Mouse (Mus musculus): ENCODE data around the gene Vmn1r5.
"Not testable (repeated sequence)": the region's sequence is repeated elsewhere in the genome, so short reads cannot be mapped to it uniquely, and the experiment has no call there.

Vmn1r5 gene

DNA sequence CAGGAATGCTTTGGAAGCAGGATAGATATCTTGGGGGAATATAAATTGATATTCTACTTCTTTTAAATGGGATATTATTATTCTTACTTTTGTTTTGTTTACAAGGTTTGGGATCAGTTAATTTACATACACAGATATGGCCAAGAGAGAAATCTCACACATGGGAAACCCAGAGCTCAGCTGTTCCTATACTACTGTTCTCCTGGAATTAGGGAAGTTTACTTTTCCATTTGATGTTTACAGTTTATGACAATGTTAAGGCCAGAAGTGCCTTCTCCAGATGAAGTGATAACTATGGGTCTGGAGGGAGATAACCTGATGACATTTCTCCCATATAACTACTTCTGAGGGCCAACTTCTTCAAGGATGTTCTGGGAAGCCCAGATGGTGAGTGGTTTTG is at the start of gene Vmn1r5:
Gene Vmn1r5, plus strand, starts transcription at position 301 of the 400 bp plus-strand sequence.
- DNase-seq: no peak

DNA sequence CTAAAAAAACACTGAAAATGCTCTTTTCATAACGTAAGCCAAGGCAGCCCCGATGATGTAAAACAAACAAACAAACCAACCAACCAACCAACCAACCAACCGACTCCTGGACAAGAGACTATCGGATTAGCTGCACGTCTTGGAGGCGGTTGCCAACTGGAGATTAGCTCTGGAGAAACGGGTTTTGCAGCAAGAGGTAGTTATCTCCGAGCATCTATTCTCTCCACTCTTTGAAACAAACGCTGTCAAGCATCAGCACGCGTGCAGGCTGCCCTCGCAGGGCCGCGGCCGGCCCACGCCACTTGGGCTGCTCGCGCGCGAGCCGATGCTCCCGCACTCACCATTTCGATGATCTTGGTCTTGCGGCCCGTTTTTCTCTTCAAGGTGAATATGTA is 46.7 kb upstream of the Vmn1r5 start:
- DNase-seq: no peak

DNA sequence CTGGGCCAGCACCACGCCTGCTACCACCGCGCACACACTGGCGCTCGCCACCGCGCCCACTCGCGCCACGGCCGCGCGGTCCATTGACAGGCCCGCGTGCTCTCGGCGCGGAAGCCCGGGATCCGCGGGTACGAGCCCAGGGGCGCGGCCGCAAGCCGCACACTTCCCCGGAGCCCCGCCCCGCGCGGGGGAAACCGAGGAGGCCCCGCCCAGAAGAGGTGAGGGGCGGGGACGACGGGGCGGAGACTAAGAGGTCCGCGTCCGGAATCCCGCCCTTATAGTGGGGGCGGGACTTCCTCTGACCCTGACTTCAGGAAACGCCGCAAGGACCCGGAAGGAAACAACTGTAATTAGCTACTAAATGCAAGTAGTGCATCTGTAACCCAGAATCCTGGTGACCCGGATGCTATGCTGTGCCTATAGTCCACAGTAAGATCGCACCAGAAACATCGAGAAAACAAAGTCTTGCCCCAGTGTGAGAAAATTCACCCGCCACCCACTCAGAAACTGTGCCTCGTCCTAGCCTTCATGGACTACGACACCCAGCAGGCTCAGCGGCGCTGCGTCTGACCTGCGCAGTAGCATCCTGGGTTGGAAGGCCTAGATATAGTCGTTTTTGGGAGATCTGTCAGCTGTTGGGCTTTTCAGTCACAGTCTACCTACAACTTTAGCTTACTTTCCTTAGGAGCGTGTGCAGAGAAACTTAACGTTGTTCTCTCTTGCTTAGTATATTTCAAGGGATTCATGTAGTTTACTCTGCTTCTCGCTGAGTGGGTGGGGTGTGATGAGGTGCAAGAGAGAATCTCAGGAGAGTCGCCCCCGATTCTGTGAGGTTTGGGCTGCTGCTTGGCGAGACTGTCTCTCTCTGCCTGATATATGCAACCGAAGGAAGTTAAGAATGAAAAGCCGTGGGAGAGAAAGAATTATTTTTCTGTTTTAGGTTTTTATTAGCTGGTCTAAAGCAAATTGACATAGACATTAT is 46.1 kb upstream of the Vmn1r5 start, which contains the start of the genes Nt5c3 and Vmn1r4:
Gene Nt5c3, minus strand, starts transcription at position 207 of the 982 bp plus-strand sequence.
Gene Vmn1r4, plus strand, starts transcription at position 290 of the 982 bp plus-strand sequence.
- DNase-seq: peak; percentile 89

DNA sequence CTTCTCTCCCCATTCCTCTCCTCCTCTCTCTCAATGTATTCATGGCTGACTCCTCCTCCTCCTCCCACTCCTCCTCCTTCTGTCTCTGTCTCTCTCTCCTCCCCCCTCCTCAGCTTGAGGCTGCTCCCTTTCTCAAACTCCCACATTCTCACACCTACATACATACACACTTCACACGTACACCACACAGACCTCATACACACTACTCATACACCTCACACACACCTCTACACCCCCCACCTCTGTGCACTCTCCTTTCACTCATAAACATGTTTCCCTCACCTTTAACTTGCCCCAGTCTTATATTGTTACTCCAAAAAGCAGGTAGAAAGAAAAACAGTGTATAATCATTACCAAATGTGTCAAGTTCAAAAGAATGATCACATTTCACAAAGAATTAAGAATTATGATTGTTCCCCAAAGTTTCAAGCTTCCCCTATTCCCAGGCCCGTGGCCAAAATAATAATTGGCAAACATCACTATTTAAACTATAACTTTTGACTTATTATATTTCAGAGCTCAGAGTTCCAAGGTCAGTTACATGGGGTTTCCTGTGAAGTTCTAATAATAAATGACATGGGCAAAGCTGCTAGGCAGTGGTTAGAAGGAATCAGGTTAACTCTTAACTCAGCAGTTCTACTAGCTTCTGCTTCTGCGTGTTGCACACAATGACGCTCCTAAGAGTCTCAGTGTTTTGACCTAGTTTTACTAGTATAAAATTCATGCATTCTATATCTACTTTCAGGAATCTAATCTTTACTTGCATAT is 38.2 kb upstream of the Vmn1r5 start:
- no peak for DNase-seq

DNA sequence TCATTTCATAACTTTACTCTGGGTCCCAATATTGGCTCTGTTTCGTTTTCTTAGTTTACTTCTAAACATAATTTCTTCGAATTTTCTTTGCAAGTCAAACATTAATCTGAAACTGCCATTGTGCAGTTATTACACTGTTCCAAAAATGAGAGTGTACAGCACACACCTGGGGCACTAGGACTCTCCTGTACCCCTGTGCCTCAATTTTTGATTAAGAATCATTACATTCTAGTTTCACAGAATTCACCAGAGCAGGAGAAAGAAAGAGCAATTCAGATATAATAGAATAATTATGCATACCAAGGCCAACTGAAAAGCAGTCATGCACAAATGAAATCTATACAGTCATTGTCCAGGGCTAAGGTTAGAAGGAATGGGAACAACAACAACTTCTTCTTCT is 37.6 kb upstream of the Vmn1r5 start:
- DNase-seq: no peak

DNA sequence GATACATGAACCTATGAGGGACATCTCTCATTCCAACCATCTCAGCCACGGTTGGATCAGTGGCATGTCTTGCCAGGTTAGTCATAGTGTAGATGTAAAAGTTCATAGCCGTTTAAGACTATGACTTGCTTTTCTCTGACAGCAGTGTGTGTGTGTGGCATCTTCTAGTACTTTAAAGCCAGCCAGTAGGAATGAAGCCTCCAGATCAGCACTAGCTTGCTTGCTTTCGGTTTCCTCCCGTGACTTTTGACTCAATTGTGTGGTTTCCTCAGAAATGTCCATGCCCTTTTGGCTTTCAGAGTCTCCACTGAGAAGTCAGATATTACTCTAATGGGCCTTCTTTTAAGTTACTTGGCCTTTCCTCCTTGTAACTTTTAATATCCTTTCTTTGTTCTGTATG is 35.7 kb upstream of the Vmn1r5 start:
- DNase-seq: no peak

DNA sequence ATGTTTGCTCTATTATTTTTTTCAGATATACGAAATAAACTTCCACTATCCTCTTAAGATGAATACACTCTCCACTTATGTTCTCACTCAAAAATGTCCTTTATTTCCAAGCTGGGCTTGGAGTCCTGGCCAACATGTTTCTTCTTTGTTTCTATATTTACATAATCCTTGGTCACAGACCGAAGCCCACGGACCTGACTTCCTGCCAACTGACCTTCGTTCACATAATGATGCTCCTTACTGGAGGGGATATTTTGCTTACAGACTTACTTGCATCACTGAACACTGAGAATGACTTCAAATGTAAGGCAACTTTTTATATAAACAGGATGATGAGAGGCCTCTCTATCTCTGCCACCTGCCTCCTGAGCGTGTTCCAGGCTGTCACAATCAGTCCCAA is 13.6 kb upstream of the Vmn1r5 start:
- DNase-seq: no peak

DNA sequence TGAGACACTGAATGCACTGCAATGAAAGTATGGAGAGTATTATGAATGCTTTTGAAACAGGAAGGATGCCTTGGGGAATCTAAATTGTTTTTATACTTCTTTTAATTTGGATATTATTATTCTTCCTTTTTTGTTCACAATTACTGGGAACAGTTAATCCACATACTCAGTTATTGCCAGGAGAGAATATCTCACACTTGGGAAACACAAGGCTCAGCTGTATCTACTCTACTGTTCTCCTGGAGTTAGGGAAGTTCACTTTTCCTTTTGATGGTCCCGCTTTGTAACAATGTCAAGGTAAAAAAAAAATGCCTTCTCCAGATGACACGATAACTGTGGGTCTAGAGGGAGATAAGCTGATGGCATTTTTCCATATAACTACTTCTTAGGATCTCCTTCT is 26.9 kb downstream of the Vmn1r5 start, which contains the start of gene Vmn1r6:
Gene Vmn1r6, plus strand, starts transcription at position 301 of the 400 bp plus-strand sequence.
- no peak for DNase-seq

DNA sequence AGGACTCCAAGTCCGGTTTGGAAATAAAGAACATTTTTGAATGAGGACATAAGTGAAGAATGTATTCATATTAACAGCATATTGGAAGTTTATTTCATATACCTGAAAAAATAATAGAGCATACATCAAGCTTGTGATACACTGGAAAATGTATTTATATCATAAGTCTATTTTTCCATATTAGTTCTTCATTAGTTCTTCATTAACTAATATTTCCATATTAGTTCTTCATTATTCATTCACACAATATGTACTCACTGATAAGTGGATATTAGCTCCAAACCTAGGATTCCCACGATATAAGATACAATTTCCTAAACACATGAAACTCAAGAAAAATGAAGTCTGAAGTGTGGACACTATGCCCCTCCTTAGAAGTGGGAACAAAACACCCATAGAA is 55.2 kb downstream of the Vmn1r5 start, which contains the start of gene Vmn1r7:
Gene Vmn1r7, minus strand, starts transcription at position 101 of the 400 bp plus-strand sequence.
- not testable (repeated sequence) for DNase-seq

DNA sequence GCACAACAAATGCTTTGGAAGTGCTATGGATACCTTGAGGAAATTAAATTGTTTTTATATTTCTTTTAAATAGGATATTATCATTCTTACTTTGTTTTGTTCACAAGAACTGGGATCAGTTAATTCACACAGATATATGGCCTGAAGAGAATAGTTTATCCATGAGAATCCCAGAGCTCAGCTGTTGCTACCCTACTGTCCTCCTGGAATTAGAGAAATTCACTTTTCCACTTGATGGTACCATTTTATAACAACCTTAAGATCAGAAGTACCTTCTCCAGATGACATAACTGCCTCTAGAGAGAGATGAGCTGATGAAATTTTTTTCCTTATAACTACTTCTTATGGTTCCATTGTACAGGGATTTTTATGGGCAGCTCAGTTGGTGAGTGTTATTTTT is 61.9 kb downstream of the Vmn1r5 start, which contains the start of gene Vmn1r8:
Gene Vmn1r8, plus strand, starts transcription at position 301 of the 400 bp plus-strand sequence.
- no peak for DNase-seq

DNA sequence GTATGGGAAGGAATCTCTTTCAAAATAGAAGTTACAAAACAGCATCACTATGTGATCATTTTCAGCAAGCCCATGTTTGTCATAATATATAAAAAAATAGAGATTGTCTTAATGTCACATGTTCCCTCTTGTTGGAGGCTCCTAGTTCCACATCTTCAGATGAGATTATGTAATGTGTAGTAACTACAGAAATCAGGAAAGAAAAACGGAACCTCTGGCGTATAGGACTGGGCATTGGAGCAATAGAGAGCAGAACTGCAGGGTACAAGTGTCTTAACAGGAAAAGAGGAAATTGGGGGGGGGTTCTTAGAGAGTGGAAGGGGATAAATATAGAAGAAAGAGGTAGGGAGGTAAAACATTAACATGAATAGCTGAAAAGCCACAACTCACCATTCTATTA is 64.6 kb downstream of the Vmn1r5 start:
- DNase-seq: no peak
